Mouse (Mus musculus): ENCODE measurements around the gene Atg5.
"Not testable (repeated sequence)": the region's sequence is repeated elsewhere in the genome, so short reads cannot be mapped to it uniquely, and the experiment has no call there.

Atg5 gene

GRCm38 (mm10) chr10:44268145-44268860 is at the start of gene Atg5:
Atg5 (plus strand) TSS chr10:44268358.
- peak; percentile 98 for DNase-seq (ENCODE audit: low spot score in 2 of 2)

- DNase-seq (ENCODE audit: low spot score in 2 of 2): not testable (repeated sequence)
Observed at GRCm38 (mm10) chr10:44219073-44219472, 49.1 kb upstream of the Atg5 start.

GRCm38 (mm10) chr10:44224345-44224744 is 43.8 kb upstream of the Atg5 start:
- no peak for DNase-seq (ENCODE audit: low spot score in 2 of 2)

- not testable (repeated sequence) for DNase-seq (ENCODE audit: low spot score in 2 of 2)
Observed at GRCm38 (mm10) chr10:44233351-44233750, 34.8 kb upstream of the Atg5 start.

- not testable (repeated sequence) for DNase-seq (ENCODE audit: low spot score in 2 of 2)
Observed at GRCm38 (mm10) chr10:44235298-44235697, 32.9 kb upstream of the Atg5 start.

- DNase-seq (ENCODE audit: low spot score in 2 of 2): no peak
Observed at GRCm38 (mm10) chr10:44256624-44257023, 11.5 kb upstream of the Atg5 start.

GRCm38 (mm10) chr10:44265835-44266234 is 2.3 kb upstream of the Atg5 start:
- DNase-seq (ENCODE audit: low spot score in 2 of 2): no peak

GRCm38 (mm10) chr10:44266561-44266960 is 1.6 kb upstream of the Atg5 start:
- no peak for DNase-seq (ENCODE audit: low spot score in 2 of 2)

- no peak for DNase-seq (ENCODE audit: low spot score in 2 of 2)
Observed at GRCm38 (mm10) chr10:44267426-44268142, 574 bp upstream of the Atg5 start.

- DNase-seq (ENCODE audit: low spot score in 2 of 2): no peak
Observed at GRCm38 (mm10) chr10:44269211-44269610, 1.1 kb downstream of the Atg5 start.

- DNase-seq (ENCODE audit: low spot score in 2 of 2): no peak
Observed at GRCm38 (mm10) chr10:44282323-44282722, 14.2 kb downstream of the Atg5 start.

GRCm38 (mm10) chr10:44285106-44285505 is 16.9 kb downstream of the Atg5 start:
- DNase-seq (ENCODE audit: low spot score in 2 of 2): no peak

GRCm38 (mm10) chr10:44285935-44286334 is 17.8 kb downstream of the Atg5 start:
- no peak for DNase-seq (ENCODE audit: low spot score in 2 of 2)

GRCm38 (mm10) chr10:44290876-44291275 is 22.7 kb downstream of the Atg5 start:
- no peak for DNase-seq (ENCODE audit: low spot score in 2 of 2)

- peak in 1 of 2 experiments; percentile 29 for DNase-seq (ENCODE audit: low spot score in 2 of 2)
Observed at GRCm38 (mm10) chr10:44292205-44292604, 24.0 kb downstream of the Atg5 start.

- DNase-seq (ENCODE audit: low spot score in 2 of 2): no peak
Observed at GRCm38 (mm10) chr10:44299165-44299564, 31.0 kb downstream of the Atg5 start.

- no peak for DNase-seq (ENCODE audit: low spot score in 2 of 2)
Observed at GRCm38 (mm10) chr10:44300078-44300477, 31.9 kb downstream of the Atg5 start.

GRCm38 (mm10) chr10:44303648-44304329 is 35.6 kb downstream of the Atg5 start:
- no peak for DNase-seq (ENCODE audit: low spot score in 2 of 2)

- DNase-seq (ENCODE audit: low spot score in 2 of 2): no peak
Observed at GRCm38 (mm10) chr10:44304330-44304717, 36.2 kb downstream of the Atg5 start.

- DNase-seq (ENCODE audit: low spot score in 2 of 2): no peak
Observed at GRCm38 (mm10) chr10:44304845-44305244, 36.7 kb downstream of the Atg5 start.

GRCm38 (mm10) chr10:44306308-44306707 is 38.1 kb downstream of the Atg5 start:
- no peak for DNase-seq (ENCODE audit: low spot score in 2 of 2)

- no peak for DNase-seq (ENCODE audit: low spot score in 2 of 2)
Observed at GRCm38 (mm10) chr10:44308280-44308679, 40.1 kb downstream of the Atg5 start.

- DNase-seq (ENCODE audit: low spot score in 2 of 2): no peak
Observed at GRCm38 (mm10) chr10:44309250-44309649, 41.1 kb downstream of the Atg5 start.
